Mouse (Mus musculus): Measurements from ENCODE around the gene Acss2. TPM values are rescaled to one million over a fixed set of nuclear protein-coding genes. Genes with fewer than 3 reads are reported as not detected.

Gene Acss2
- polyA plus RNA-seq, 1 experiment from 2014 or later, result 14.4 TPM

GRCm38 (mm10) chr2:155574700-155575099 is 57.0 kb downstream of the Acss2 start:
- H3K27ac ChIP-seq (ENCODE audit: poor library complexity, severe bottlenecking), result no peak overlapping the region
- no peaks in the 10 kb centered on the region for H3K9me3 ChIP-seq (replicated peaks)
- no peak overlapping the region for H3K9ac ChIP-seq
- peaks cover 25% of the 10 kb centered on the region for H3K36me3 ChIP-seq
- H3K27me3 ChIP-seq (replicated peaks), result no peaks in the 10 kb centered on the region
- no peak for ATAC-seq (ENCODE audit: insufficient number of reproducible peaks, low FRiP score)
- H3K4me2 ChIP-seq, result no peak overlapping the region
- 92% methylated on average over 4 of the region's 4 CpGs for WGBS
- no peak overlapping the region for H3K4me3 ChIP-seq
- H3K4me1 ChIP-seq (replicated peaks), result no peaks in the 10 kb centered on the region

DNA sequence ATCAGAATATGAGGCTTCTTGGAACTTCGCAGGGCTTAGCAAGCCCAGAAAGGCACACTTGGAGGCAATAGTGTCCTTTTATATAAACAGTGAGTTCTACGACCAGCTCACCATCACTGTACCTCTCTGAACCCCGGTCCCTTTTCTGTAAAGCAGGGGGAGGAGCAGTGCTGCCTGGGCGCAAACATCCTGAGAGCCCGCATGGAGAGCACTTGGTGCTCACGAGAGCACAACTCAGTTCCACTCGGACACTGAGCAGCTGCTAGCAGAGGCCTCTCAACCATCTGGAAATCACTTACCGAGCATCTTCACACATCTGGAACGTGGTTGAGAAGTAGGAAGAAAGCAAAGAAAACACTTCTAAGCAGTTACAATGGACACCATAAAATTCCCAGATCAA is 58.9 kb downstream of the Acss2 start:
- no peak overlapping the region for H3K9ac ChIP-seq
- H3K36me3 ChIP-seq, result peaks cover 25% of the 10 kb centered on the region
- no peaks in the 10 kb centered on the region for H3K4me1 ChIP-seq (replicated peaks)
- no peaks in the 10 kb centered on the region for H3K27me3 ChIP-seq (replicated peaks)
- no peak overlapping the region for H3K4me3 ChIP-seq
- H3K4me2 ChIP-seq, result no peak overlapping the region
- ATAC-seq (ENCODE audit: insufficient number of reproducible peaks, low FRiP score), result no peak
- H3K27ac ChIP-seq (ENCODE audit: poor library complexity, severe bottlenecking), result no peak overlapping the region
- no peaks in the 10 kb centered on the region for H3K9me3 ChIP-seq (replicated peaks)
- 83% methylated on average over 9 of the region's 9 CpGs for WGBS

DNA sequence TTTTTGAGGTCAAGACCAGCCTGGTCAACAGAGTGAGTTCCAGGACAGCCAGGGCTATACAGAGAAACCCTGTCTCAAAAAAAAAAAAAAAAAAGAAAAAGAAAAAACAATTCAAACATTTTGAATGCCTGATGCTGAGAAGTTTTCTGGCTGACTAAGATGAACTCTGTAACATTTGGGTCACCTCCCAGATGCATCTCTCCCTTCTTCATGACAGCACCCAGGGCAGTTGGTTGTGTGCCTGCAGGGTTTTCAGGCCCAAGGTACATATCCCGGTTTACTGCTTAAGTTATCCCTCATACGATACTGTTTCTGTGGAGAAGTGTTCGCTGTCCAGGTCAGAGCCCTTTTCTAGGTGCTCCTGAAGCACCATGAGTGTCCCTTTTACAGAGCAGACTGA is 62.6 kb downstream of the Acss2 start:
- Histone ChIP-seq H3K4me3 (no peak overlapping the region), H3K9me3 (replicated peaks) (no peaks in the 10 kb centered on the region), H3K27ac (ENCODE audit: poor library complexity, severe bottlenecking) (no peak overlapping the region), H3K9ac (no peak overlapping the region), H3K4me1 (replicated peaks) (no peaks in the 10 kb centered on the region), H3K36me3 (peaks cover 17% of the 10 kb centered on the region), H3K27me3 (replicated peaks) (no peaks in the 10 kb centered on the region), H3K4me2 (no peak overlapping the region)
- no peak for ATAC-seq (ENCODE audit: insufficient number of reproducible peaks, low FRiP score)
- WGBS, result 89% methylated on average over 3 of the region's 3 CpGs

DNA sequence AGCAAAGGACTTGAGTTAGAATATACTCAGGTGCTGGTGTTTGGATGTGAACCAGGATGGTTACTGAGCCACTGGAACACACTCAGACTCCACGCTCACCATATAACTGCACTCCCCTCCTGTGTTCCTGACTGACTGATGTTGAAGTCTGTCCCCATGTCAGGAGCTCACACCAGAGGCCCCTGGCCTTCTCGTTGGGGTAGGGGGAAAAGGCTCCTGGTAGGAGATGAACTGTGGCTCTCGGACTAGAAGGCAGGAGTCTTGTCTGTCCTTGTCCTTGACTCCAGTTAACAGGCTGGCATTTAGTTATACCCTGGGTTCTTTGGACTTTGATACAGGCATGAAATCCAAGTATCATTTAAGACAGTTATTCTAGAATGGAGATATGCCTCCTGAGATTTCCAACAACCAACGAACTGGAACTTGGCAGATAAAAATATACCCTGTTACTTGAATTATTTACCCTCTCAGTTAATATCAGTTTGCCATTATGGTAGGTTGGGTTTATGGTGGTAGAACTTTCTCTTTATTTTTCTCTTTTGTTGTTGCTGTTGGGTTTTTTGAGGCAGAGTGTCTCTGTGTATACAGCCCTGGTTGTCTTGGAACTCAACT is 64.7 kb downstream of the Acss2 start:
- H3K4me1 ChIP-seq (replicated peaks), result no peaks in the 10 kb centered on the region
- no peak overlapping the region for H3K27ac ChIP-seq (ENCODE audit: poor library complexity, severe bottlenecking)
- no peak overlapping the region for H3K9ac ChIP-seq
- no peaks in the 10 kb centered on the region for H3K9me3 ChIP-seq (replicated peaks)
- H3K4me2 ChIP-seq, result no peak overlapping the region
- H3K27me3 ChIP-seq (replicated peaks), result no peaks in the 10 kb centered on the region
- peaks cover 5% of the 10 kb centered on the region; the same call in 1 of the 2 replicates for H3K36me3 ChIP-seq
- H3K4me3 ChIP-seq, result no peak overlapping the region
- 66% methylated on average over 4 of the region's 4 CpGs for WGBS
- ATAC-seq (ENCODE audit: insufficient number of reproducible peaks, low FRiP score), result no peak

DNA sequence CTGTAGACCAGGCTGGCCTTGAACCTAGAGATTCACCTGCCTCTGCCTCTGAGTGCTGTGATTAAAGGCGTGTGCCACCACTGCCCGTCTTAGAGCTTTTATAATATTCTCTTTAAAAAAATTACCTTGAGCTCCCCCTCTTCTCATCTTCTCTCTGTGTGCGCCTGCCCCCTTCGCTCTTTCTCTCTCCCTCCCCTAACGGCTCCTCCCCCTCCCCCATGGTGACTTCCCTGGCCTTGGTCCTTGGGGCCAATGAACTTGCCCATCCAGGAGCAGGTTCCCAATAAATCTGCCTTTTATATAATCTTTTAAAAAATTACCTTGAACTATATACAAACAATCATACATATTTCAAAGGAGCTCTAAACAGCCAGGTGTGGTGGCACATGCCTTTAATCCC is 65.2 kb downstream of the Acss2 start:
- H3K36me3 ChIP-seq, result peaks cover 4% of the 10 kb centered on the region; the same call in 1 of the 2 replicates
- H3K9ac ChIP-seq, result no peak overlapping the region
- no peak for ATAC-seq (ENCODE audit: insufficient number of reproducible peaks, low FRiP score)
- no peak overlapping the region for H3K4me2 ChIP-seq
- no peaks in the 10 kb centered on the region for H3K9me3 ChIP-seq (replicated peaks)
- H3K4me3 ChIP-seq, result no peak overlapping the region
- H3K27me3 ChIP-seq (replicated peaks), result no peaks in the 10 kb centered on the region
- H3K27ac ChIP-seq (ENCODE audit: poor library complexity, severe bottlenecking), result no peak overlapping the region
- WGBS, result 72% methylated on average over 5 of the region's 5 CpGs
- no peaks in the 10 kb centered on the region for H3K4me1 ChIP-seq (replicated peaks)

- no peak overlapping the region for H3K9ac ChIP-seq
- no peaks in the 10 kb centered on the region for H3K4me1 ChIP-seq (replicated peaks)
- no peak overlapping the region for H3K27ac ChIP-seq (ENCODE audit: poor library complexity, severe bottlenecking)
- H3K27me3 ChIP-seq (replicated peaks), result no peaks in the 10 kb centered on the region
- no peaks in the 10 kb centered on the region for H3K9me3 ChIP-seq (replicated peaks)
- H3K36me3 ChIP-seq, result peaks cover 4% of the 10 kb centered on the region; the same call in 1 of the 2 replicates
- H3K4me2 ChIP-seq, result no peak overlapping the region
- H3K4me3 ChIP-seq, result no peak overlapping the region
- WGBS, result 47% methylated on average over 5 of the region's 5 CpGs
- peak; percentile 16; the same call in 1 of the 2 replicates for ATAC-seq (ENCODE audit: insufficient number of reproducible peaks, low FRiP score)
These were observed 66.3 kb downstream of the Acss2 start for GRCm38 (mm10) chr2:155583927-155584530.

DNA sequence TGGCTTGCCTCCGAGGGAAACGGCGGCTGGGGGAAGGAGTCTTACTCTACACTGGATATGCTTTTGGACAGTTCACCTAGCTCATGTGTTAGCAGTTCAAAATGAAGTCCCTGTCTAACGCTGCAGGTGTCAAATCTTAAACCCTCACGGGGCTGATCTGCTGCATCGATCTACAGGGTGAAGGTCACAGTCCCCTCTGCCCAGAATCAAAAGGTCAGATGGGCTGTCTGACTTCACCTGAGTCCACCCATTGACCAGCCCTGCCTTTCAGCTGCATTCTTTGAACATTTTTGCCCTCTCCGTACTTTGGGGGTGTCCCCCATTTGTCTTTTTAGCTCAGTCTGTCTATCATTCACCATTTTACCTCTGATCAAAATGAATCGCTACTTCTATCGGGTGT is 67.3 kb downstream of the Acss2 start:
- 88% methylated on average over 9 of the region's 9 CpGs for WGBS

GRCm38 (mm10) chr2:155585486-155585885 is 67.7 kb downstream of the Acss2 start:
- Histone ChIP-seq H3K4me1 (replicated peaks) (0 out of 2 replicates have a peak, but pooled peaks cover 3% of the 10 kb centered on the region), H3K9me3 (replicated peaks) (no peaks in the 10 kb centered on the region), H3K4me3 (no peak overlapping the region), H3K36me3 (no peaks in the 10 kb centered on the region), H3K9ac (no peak overlapping the region), H3K27me3 (replicated peaks) (no peaks in the 10 kb centered on the region), H3K4me2 (no peak overlapping the region), H3K27ac (ENCODE audit: poor library complexity, severe bottlenecking) (no peak overlapping the region)
- WGBS, result 70% methylated on average over 10 of the region's 10 CpGs
- no peak for ATAC-seq (ENCODE audit: insufficient number of reproducible peaks, low FRiP score)

More for the DNA sequence above, 67.3 kb downstream of the Acss2 start:
- Histone ChIP-seq H3K4me3 (no peak overlapping the region), H3K9me3 (replicated peaks) (no peaks in the 10 kb centered on the region), H3K4me2 (no peak overlapping the region), H3K4me1 (replicated peaks) (0 out of 2 replicates have a peak, but pooled peaks cover 3% of the 10 kb centered on the region), H3K36me3 (no peaks in the 10 kb centered on the region), H3K9ac (no peak overlapping the region), H3K27me3 (replicated peaks) (no peaks in the 10 kb centered on the region), H3K27ac (ENCODE audit: poor library complexity, severe bottlenecking) (no peak overlapping the region)
- no peak for ATAC-seq (ENCODE audit: insufficient number of reproducible peaks, low FRiP score)

- Histone ChIP-seq H3K9ac (no peak overlapping the region), H3K4me3 (no peak overlapping the region), H3K9me3 (replicated peaks) (no peaks in the 10 kb centered on the region), H3K36me3 (no peaks in the 10 kb centered on the region), H3K4me1 (replicated peaks) (peaks cover 13% of the 10 kb centered on the region), H3K27me3 (replicated peaks) (no peaks in the 10 kb centered on the region), H3K4me2 (no peak overlapping the region), H3K27ac (ENCODE audit: poor library complexity, severe bottlenecking) (no peak overlapping the region)
- no peak for ATAC-seq (ENCODE audit: insufficient number of reproducible peaks, low FRiP score)
- 77% methylated on average over 3 of the region's 3 CpGs for WGBS
These were observed 70.4 kb downstream of the Acss2 start for GRCm38 (mm10) chr2:155588136-155588535.

- Histone ChIP-seq H3K9me3 (replicated peaks) (no peaks in the 10 kb centered on the region), H3K27me3 (replicated peaks) (no peaks in the 10 kb centered on the region), H3K36me3 (no peaks in the 10 kb centered on the region), H3K9ac (no peak overlapping the region), H3K4me1 (replicated peaks) (peaks cover 14% of the 10 kb centered on the region), H3K4me3 (no peak overlapping the region), H3K27ac (ENCODE audit: poor library complexity, severe bottlenecking) (no peak overlapping the region), H3K4me2 (no peak overlapping the region)
- WGBS, result 74% methylated on average over 6 of the region's 6 CpGs
- no peak for ATAC-seq (ENCODE audit: insufficient number of reproducible peaks, low FRiP score)
These were observed 71.8 kb downstream of the Acss2 start for GRCm38 (mm10) chr2:155589521-155589920.

DNA sequence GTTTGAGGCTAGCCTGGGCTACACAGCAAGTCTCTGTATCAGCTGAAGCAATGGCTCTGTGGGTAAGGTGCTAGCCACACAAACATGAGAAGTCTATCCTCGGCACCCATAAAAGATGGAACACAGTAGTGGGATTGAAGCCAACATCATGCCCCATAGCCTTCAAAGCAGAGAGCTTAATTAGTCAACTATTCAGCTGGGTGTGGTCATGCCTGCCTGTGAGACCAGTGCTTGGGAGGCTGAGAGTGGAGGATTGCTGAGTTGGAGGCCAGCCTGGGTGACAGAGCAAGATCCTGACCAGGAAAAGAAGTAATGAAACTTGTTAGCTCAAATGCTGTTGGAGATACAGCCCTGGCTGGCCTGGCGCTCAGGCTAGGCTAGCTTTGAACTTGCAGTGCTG is 73.1 kb downstream of the Acss2 start:
- WGBS, result 91% methylated on average over 2 of the region's 2 CpGs
- Histone ChIP-seq H3K27me3 (replicated peaks) (no peaks in the 10 kb centered on the region), H3K36me3 (no peaks in the 10 kb centered on the region), H3K4me2 (no peak overlapping the region), H3K9me3 (replicated peaks) (no peaks in the 10 kb centered on the region), H3K4me1 (replicated peaks) (peaks cover 14% of the 10 kb centered on the region), H3K9ac (0 out of 2 replicates have a peak overlapping the region, but pooled peaks have one; percentile 83), H3K27ac (ENCODE audit: poor library complexity, severe bottlenecking) (no peak overlapping the region), H3K4me3 (no peak overlapping the region)
- ATAC-seq (ENCODE audit: insufficient number of reproducible peaks, low FRiP score), result no peak
